Mouse (Mus musculus) gastrocnemius, postnatal 10 days (tissue): ENCODE data around the gene Ldhd. TPM values are rescaled to one million over a fixed set of nuclear protein-coding genes. Genes with fewer than 3 reads are reported as not detected.
"Not testable (repeated sequence)": the region's sequence is repeated elsewhere in the genome, so short reads cannot be mapped to it uniquely, and the experiment has no call there.

Experiments
- DNase-seq: peaks from one replicate; pipeline ENCODE4 v3.0.0; 2021; ENCODE audit warnings: mixed read lengths
- long read RNA-seq, 2 experiments: library from polyadenylated mRNA; stranded (forward); transcript quantifications; one replicate each; pipeline ENCODE4 v2.0.0; 2021
- total RNA-seq, 2 experiments: library from RNA; stranded (reverse); gene quantifications; 2 replicates each; pipeline ENCODE4 v1.2.3; 2021

The Ldhd gene
- 1 to 10 TPM; 7.9 to 8.2 TPM for total RNA-seq
- long read RNA-seq, experiment 1, transcript Ldhd-201 (11 exons, 2,273 nt): major isoform, 7 of 12 reads
- long read RNA-seq, experiment 1, partial matches to known transcripts: 4 of 12 reads
- long read RNA-seq, experiment 1, other reads (novel, unspliced or antisense): 1 of 12 reads
- long read RNA-seq, experiment 2, transcript Ldhd-201 (11 exons, 2,273 nt): major isoform, 9 of 10 reads
- long read RNA-seq, experiment 2, partial matches to known transcripts: 1 of 10 reads
- long read RNA-seq, experiment 2, other reads (novel, unspliced or antisense): 0 of 10 reads

DNA sequence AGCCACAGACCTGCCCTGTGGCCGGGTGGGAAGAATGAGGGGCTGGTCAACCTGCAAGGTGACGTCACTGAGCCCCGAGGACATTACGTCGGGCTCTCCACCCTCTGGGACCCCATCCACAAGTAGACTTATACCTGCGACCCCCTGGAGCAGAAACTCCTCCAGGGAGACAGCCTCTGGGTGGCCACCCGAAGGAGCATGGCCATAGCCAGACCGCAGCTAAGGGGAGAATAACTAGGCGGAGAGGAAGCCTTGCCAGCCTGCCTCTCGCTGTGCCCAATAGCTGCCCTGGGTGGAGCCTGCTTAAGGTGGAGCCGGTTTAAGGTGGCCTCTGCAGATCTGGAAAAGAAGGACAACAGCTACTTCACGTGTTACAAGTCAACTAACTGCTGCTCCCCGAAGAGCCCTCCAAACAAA is at the start of gene Ldhd:
Gene Ldhd, minus strand, starts transcription at position 270 of the 417 bp plus-strand sequence.
- peak; percentile 61 for DNase-seq

DNA sequence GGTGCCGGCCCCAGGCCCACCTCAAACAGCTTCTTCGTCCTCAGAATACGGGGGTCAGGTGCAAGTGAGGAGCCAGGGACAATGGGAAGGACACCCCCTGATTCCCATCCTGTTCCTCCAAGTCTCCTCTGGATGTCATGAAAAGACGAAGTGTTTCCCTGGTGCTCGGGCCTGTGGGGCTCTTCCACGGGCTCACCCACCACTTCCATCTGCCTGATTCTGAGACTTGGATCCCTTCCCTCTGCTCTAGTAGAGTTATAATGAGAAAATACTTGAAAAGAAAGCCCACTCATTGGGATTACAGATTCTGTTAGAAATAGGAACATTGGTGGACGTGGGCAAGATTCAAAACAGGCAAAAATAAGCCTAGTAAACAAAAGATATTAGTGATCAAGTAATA is 48.7 kb upstream of the Ldhd start:
- no peak for DNase-seq

DNA sequence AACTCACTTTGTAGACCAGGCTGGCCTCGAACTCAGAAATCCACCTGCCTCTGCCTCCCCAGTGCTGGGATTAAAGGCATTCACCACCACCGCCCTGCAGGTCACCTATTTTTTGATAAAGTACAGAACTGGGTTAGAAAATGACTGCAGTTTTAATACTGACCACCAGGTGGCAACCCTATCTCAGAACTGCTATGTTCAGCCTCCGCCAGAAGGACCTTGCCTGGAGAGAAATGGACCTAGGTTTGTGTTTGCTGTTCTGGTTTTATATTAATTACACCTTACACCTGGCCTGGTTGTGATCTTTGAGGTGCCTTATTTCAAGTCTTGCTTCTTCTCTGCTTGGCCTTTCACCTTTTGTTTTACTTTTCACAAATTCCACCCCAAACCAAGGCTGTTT is 47.9 kb upstream of the Ldhd start:
- DNase-seq: peak; percentile 57

DNA sequence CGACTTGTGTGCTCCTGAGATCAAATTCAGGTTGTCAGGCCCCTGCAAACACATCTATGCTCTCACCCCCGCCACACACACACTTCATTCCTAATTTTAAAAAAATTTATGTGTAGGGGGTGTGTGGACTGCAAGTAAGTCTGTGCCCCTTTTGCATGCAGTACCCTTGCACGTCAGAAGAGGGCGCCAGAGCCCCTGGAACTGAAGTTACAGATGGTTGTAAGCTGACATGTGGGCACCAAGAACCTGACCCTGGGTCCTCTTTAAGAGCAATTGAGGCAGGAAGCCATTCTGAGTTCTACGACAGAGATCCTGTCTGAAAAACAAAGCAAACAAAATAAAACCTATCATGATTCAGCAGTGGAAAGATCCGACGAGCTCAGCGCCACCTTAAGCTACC is 46.1 kb upstream of the Ldhd start:
- no peak for DNase-seq

DNA sequence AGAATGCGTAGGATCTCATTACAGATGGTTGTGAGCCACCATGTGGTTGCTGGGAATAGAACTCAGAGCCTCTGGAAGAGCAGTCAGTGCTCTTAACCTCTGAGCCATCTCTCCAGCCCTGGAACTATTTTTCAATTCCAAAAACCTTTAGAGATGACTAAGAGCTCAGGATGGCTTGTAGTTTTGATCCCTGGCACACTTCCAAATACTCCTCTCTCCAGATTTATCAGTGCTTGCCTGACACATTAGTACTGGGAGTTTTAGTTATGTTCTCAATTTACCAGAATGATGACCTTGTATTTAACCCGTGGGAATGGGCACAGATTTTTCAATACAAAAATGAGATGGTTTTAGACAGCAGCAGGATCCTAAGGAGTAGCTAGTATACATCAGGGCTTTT is 36.6 kb upstream of the Ldhd start:
- no peak for DNase-seq

GRCm38 (mm10) chr8:111662473-111662872 is 32.3 kb upstream of the Ldhd start:
- DNase-seq: peak; percentile 83

DNA sequence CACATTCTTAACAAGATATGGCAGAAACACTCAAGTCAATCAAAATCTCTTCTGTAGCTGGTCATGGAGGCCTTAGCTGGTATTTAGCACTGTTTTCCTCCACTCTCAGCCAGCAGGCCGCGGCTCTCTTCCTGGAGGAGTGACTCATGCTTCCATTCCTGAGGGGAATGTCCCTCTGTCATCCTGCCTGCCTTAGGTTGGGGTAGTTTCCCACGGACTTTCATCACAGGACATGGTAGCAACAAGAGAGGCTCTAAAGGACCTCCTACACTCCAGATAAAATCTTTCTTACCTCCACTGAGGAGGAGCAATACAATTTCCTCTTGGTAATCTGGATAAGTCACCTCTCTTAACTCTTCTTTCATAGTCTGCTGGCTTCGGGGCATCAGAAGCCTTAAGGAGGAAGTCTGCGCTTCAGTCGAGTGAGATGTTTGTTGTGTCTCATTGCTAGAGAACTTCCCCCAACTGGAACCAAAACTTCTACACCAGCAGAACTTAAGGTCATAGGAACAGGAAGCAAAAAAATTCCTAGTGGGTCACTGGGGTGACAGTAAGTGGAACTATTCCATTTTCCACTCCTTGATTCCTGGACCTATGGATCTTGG is 28.7 kb upstream of the Ldhd start:
- DNase-seq: no peak

DNA sequence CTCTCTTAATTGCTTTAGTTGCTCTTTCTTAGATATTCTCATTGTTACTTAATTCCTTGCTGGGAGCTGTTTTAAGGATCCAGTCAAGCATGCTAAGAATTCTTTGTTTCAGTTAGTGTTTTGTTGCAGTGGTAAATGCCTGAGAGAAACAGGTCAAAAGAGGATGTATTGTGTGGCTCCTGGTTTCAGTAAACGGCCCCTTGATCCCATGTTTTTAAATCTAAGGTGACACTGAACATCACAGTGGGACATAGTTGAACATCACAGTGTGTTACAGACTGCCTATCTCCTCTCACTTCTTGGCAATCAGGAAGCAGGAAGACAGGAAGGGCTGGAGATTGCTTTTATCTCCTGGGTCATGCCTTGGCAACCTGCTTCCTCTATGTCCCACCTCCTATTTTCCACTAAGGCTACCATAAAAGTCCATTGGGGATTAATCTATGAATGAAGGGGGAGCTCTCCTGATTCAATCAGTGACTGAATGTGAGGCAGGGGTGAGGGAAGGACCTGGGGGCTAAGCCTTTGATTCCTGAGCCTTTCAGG is 27.2 kb upstream of the Ldhd start:
- DNase-seq: no peak

DNA sequence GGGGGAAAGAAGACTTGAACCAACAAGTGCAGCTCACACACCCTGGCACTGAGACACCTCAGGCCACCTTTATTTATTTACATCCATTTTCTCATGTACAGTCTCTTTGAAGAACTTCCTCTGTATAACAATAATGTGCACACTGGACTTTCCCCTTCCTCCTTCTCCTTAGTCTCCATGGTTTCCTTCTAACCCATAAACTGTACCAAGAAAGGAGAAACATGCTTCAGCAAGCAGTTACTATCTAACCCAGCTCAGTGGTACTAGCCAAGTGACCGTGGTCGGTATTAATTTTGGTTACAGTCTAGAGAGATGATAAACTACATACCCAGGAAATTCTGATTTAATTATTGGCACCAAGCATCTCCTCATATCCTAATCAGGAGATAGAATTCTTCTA is 23.4 kb upstream of the Ldhd start:
- DNase-seq: no peak

- DNase-seq: no peak
These were observed 20.5 kb upstream of the Ldhd start for GRCm38 (mm10) chr8:111650651-111651050.

DNA sequence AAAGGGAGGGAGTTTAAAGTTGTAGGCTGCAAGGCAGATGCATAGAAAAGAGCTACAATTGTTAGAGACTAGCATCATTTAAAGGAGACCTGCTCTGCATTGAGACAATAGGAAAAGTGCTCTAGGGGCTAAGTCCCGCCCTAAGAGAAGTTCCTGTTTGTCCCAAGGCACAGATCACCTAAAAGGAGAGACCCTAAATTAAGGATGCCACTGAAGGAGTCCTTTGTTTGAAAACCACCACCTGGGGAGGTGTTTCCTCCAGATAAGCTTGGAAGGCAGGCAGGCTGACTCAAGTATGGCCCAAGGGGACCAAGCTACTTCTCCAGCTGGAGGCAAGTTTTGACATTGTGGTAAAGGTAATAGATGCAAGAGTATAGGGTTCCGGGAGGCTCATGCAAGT is 18.7 kb upstream of the Ldhd start:
- no peak for DNase-seq

DNA sequence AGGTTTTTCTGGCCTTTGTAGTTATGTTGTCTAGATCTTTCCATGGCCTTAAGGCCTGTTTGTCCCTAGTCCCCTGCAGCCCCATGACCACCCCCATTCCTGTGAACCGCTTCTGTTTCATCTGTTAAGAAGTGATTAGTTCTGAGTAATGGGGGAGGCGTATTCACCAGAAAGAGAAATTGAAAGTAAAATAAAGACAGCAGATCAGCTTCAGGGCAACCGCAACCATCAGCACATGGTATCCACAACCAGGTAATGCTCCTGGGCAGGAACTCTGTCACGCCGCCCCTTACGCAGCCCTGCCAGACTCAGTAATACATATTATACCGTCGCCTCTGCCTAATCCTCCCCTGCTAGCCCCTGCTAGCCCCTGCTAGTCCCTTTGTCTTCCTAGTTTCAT is 15.5 kb upstream of the Ldhd start:
- DNase-seq: no peak

DNA sequence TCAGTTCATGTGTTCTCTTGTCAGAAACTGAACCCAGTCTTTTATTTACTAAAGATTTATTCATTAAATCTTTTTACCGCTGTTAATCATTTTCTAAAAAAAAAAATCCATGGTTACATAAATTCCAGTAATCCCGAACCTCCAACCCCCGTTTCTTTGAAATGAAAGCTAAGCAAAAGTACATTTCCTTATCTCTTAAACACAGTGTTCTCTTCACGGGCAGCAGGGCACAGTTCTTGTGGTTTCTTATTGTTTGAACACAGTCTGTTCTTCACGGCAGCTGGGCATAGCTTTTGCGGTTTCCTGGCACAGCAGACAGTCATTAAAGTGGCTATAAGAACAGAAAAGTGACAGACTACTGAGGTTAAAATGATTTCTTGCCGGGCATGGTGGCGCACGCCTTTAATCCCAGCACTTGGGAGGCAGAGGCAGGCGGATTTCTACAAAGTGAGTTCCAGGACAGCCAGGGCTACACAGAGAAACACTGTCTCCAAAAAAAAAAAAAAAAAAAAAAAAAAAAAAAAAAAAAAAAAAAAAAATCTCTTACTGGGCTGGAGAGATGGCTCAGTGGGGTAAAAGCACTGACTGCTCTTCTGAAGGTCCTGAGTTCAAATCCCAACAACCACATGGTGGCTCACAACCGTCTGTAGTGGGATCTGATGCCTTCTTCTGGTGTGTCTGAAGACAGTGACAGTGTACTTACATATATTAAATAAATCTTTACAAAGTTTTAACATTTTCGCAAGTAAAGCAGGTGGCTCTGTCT is 14.3 kb upstream of the Ldhd start:
- DNase-seq: not testable (repeated sequence)

- peak; percentile 91 for DNase-seq
These were observed 13.3 kb upstream of the Ldhd start, which contains the start of gene Zfp1 for GRCm38 (mm10) chr8:111643264-111644141. Gene Zfp1 (plus strand): TSS chr8:111643401.

DNA sequence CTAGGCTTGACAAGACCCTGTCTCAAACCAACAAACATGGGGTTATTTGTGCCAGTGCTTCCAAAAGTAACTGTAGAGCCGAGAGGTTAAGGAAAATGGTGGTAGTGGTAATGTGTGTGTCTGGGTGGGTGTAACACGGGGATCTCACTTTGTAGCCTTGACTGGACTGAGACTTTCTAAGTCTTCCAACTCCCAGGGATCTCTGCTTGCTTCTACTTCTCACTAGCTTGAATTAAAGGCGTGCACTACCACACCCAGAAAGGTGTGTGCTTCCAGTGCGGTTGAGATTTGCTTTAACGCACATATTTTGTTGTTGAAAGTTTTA is 12.7 kb upstream of the Ldhd start:
- DNase-seq: no peak

DNA sequence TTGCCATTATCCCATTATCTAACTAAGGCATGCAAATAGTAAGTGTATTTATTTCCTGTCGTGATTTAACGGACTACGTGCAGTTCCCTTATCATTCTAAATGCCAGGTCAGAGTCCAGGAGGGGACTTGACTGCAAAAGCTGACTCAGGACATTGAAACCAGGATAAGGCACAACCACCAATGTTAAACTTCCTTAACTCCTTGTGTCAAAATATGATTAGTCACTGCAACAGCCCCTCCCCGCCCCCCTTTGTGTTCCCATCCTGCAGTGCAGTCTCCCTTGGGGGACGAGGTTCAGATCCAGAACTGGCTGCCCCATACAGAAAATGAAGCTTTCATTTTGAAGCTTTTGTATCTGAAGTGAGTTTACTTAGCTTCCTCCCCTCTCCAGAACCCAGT is 12.3 kb upstream of the Ldhd start:
- no peak for DNase-seq

DNA sequence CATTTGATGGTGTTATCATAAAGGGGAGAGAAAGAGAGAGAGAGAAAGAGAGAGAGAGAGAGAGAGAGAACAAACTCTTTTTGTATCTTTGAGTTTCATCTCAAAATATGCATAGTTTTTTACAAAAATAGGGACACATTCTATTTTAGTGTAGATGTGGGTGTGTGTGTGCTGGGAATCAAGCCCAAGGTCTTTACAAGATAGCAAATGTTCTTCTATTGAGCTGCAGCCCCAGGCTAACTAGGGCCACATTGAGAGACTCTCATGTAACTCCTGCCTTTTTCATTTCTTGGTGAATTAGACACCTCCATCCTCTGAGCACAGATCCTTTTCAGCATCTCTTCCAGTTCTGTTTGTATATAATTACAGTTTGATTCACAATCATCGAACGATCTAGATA is 10.9 kb upstream of the Ldhd start:
- DNase-seq: no peak

DNA sequence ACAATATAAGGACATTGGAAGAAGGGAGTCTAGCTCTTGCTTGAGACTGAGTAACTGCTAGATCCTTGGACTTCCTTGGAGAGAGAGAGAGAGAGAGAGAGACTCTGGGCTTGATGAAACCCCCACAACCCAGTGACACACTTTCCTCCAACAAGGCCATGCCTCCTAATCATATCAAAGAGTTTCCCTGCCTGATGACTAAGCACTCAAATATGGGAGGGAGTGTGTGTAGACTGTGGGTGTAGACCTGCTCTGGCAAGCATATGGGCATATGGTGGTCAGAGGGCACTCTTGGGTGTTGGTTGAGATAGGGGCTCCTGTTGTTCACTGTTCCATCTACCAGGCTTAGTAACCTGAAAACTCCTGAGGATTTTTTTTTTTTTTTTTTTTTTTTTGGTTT is 7.9 kb upstream of the Ldhd start:
- no peak for DNase-seq

DNA sequence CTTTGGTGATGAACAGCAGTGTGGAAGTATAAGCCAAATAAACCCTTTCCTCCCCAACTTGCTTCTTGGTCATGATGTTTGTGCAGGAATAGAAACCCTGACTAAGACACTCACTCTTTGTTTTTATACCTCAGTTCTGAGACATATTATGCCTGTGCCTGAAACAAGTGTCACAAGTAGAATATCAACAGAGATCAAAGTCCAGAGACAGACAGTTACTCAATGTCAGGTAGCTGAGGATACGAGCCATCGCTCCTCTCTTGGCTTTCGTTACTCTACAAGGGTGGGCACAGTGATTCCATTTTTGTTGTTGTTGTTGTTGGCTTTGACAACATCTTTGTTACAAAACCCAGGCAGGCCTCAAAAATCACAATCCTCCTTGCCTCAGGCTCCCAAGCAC is 2.8 kb upstream of the Ldhd start:
- DNase-seq: no peak

GRCm38 (mm10) chr8:111631589-111631988 is 1.4 kb upstream of the Ldhd start:
- no peak for DNase-seq

GRCm38 (mm10) chr8:111628894-111629501 is 1.2 kb downstream of the Ldhd start:
- DNase-seq: no peak

DNA sequence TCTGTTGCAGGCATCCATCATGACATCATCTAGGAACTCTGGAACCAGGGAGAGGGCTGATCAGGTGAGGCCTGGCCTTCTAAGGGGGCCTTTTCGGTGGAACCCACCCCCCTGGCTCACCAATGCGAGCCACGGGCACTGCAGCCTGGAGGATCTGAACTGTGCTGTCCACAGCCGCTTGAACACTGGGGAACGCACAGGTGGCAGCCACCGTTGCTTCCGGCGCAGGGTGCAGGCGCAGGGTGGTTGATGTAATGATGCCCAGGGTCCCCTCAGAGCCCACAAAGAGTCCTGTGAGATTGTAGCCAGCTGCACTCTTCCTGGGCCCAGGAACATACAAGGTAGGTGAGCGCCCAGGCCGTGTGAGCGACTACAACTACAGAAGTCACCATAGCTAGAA is 1.8 kb downstream of the Ldhd start:
- no peak for DNase-seq
